Mouse (Mus musculus): ENCODE data around the gene Tbc1d12. TPM values are rescaled to one million over a fixed set of nuclear protein-coding genes. Genes with fewer than 3 reads are reported as not detected.

Tbc1d12 gene
- polyA plus RNA-seq, 1 experiment = 0.13 TPM

GRCm38 (mm10) chr19:38930788-38931565 is 94.6 kb downstream of the Tbc1d12 start, which contains the start of gene Hells:
Gene Hells, plus strand, starts transcription at chr19:38930915.
- Histone ChIP-seq H3K4me3 (ENCODE audit: insufficient read depth, poor library complexity, severe bottlenecking) (peak within 1 kb of the TSS; percentile 71), H3K27me3 (ENCODE audit: control insufficient read depth, insufficient read depth, insufficient read length) (no peaks in the 10 kb centered on the region), H3K79me2 (ENCODE audit: control insufficient read depth, insufficient read depth) (peaks cover 55% of the 10 kb centered on the region), H3K36me3 (ENCODE audit: control insufficient read depth, insufficient read depth) (peaks cover 35% of the 10 kb centered on the region), H3ac (ENCODE audit: control insufficient read depth, insufficient read length, low read depth) (peak within 1 kb of the TSS; percentile 98), H3K79me3 (ENCODE audit: low read depth) (peaks cover 40% of the 10 kb centered on the region)
- TF ChIP-seq USF1 (IDR thresholded peaks at IDR 0.05; ENCODE audit: low read depth) (no peak), FOSL1 (IDR thresholded peaks at IDR 0.05; ENCODE audit: insufficient read depth, low read length, poor library complexity, severe bottlenecking) (no peak), MAX (IDR thresholded peaks at IDR 0.05) (peak; percentile 76), CEBPB (IDR thresholded peaks at IDR 0.05; ENCODE audit: low read depth) (no peak), MYOD1 (IDR thresholded peaks at IDR 0.05; ENCODE audit: control insufficient read depth, insufficient read length, low read depth) (no peak), MYOG (IDR thresholded peaks at IDR 0.05; ENCODE audit: control insufficient read depth, extremely low read depth, insufficient read length) (no peak), CTCF (IDR thresholded peaks at IDR 0.05; ENCODE audit: control insufficient read depth, insufficient read depth, insufficient read length) (no peak)

- Histone ChIP-seq H3K79me3 (ENCODE audit: low read depth) (peaks cover 43% of the 10 kb centered on the region), H3K4me3 (ENCODE audit: insufficient read depth, poor library complexity, severe bottlenecking) (peak overlapping the region; percentile 71), H3K36me3 (ENCODE audit: control insufficient read depth, insufficient read depth) (peaks cover 40% of the 10 kb centered on the region), H3K27me3 (ENCODE audit: control insufficient read depth, insufficient read depth, insufficient read length) (no peaks in the 10 kb centered on the region), H3ac (ENCODE audit: control insufficient read depth, insufficient read length, low read depth) (peak overlapping the region; percentile 98), H3K79me2 (ENCODE audit: control insufficient read depth, insufficient read depth) (peaks cover 57% of the 10 kb centered on the region)
- TF ChIP-seq CEBPB (IDR thresholded peaks at IDR 0.05; ENCODE audit: low read depth) (no peak), MYOD1 (IDR thresholded peaks at IDR 0.05; ENCODE audit: control insufficient read depth, insufficient read length, low read depth) (no peak), USF1 (IDR thresholded peaks at IDR 0.05; ENCODE audit: low read depth) (no peak), FOSL1 (IDR thresholded peaks at IDR 0.05; ENCODE audit: insufficient read depth, low read length, poor library complexity, severe bottlenecking) (no peak), MAX (IDR thresholded peaks at IDR 0.05) (no peak), MYOG (IDR thresholded peaks at IDR 0.05; ENCODE audit: control insufficient read depth, extremely low read depth, insufficient read length) (no peak), CTCF (IDR thresholded peaks at IDR 0.05; ENCODE audit: control insufficient read depth, insufficient read depth, insufficient read length) (no peak)
Measured at GRCm38 (mm10) chr19:38931566-38931890, 95.1 kb downstream of the Tbc1d12 start.

GRCm38 (mm10) chr19:38944590-38945307 is 108.4 kb downstream of the Tbc1d12 start:
- TF ChIP-seq USF1 (IDR thresholded peaks at IDR 0.05; ENCODE audit: low read depth) (no peak), MAX (IDR thresholded peaks at IDR 0.05) (no peak), FOSL1 (IDR thresholded peaks at IDR 0.05; ENCODE audit: insufficient read depth, low read length, poor library complexity, severe bottlenecking) (no peak), CTCF (IDR thresholded peaks at IDR 0.05; ENCODE audit: control insufficient read depth, insufficient read depth, insufficient read length) (no peak), MYOD1 (IDR thresholded peaks at IDR 0.05; ENCODE audit: control insufficient read depth, insufficient read length, low read depth) (no peak), MYOG (IDR thresholded peaks at IDR 0.05; ENCODE audit: control insufficient read depth, extremely low read depth, insufficient read length) (no peak), CEBPB (IDR thresholded peaks at IDR 0.05; ENCODE audit: low read depth) (no peak)
- H3K79me2 ChIP-seq (ENCODE audit: control insufficient read depth, insufficient read depth) = no peaks in the 10 kb centered on the region
- H3K79me3 ChIP-seq (ENCODE audit: low read depth) = no peaks in the 10 kb centered on the region
- peaks cover 98% of the 10 kb centered on the region for H3K36me3 ChIP-seq (ENCODE audit: control insufficient read depth, insufficient read depth)
- H3K4me3 ChIP-seq (ENCODE audit: insufficient read depth, poor library complexity, severe bottlenecking) = no peak overlapping the region
- no peak overlapping the region for H3ac ChIP-seq (ENCODE audit: control insufficient read depth, insufficient read length, low read depth)
- H3K27me3 ChIP-seq (ENCODE audit: control insufficient read depth, insufficient read depth, insufficient read length) = no peaks in the 10 kb centered on the region

Other genes starting within 250 kb of the Tbc1d12 start
- gene Noc3l, start 17.3 kb upstream of the Tbc1d12 start, polyA plus RNA-seq (2012; fragmentation: generic; extraction: Trizol) = 4.4 TPM
- gene Hells, start 94.3 kb downstream of the Tbc1d12 start, polyA plus RNA-seq (2012; fragmentation: generic; extraction: Trizol) = 9.1 TPM
- gene Cyp2c55, start 170.4 kb downstream of the Tbc1d12 start, polyA plus RNA-seq (2012; fragmentation: generic; extraction: Trizol) = not detected
- gene Cyp2c65, start 224.4 kb downstream of the Tbc1d12 start, polyA plus RNA-seq (2012; fragmentation: generic; extraction: Trizol) = not detected

Data from C2C12 (cell line).